Mouse (Mus musculus): ENCODE measurements around the gene Olfr701.

Gene Olfr701

GRCm38 (mm10) chr7:106813829-106814228 lies at the start of gene Olfr701:
TSS of gene Olfr701 (plus strand) at chr7:106814129.
- DNase-seq (ENCODE audit: low spot score in 2 of 2): no peak

GRCm38 (mm10) chr7:106788330-106788729 lies 25.6 kb upstream of the Olfr701 start:
- DNase-seq (ENCODE audit: low spot score in 2 of 2): no peak

- DNase-seq (ENCODE audit: low spot score in 2 of 2): no peak
These were observed 20.8 kb upstream of the Olfr701 start, which contains the start of gene Olfr699 for GRCm38 (mm10) chr7:106793098-106793497. TSS of gene Olfr699 (minus strand) at chr7:106793198.

DNA sequence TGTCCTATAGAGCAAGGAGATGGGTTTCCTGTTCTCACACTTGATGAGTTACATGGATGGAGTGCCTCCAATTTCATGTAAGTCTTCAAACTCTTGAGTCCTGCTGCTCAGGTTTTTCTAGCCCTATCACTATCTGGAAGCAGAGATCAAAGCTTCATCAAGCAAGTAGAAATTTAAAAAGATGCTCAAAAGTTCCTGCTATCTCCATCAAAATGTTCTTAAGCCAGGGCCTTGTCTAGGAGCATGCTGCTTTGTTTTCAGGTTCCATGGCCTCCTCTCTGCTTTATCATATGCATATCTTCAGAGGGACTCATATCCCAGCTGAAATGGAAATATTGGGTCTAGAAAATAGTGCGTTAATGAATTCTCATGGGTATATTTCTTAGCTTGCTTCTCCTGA lies 5.2 kb upstream of the Olfr701 start, which contains the start of gene Olfr700:
Gene Olfr700 (minus strand): TSS at position 101 of the 400 bp plus-strand sequence.
- DNase-seq (ENCODE audit: low spot score in 2 of 2): no peak

DNA sequence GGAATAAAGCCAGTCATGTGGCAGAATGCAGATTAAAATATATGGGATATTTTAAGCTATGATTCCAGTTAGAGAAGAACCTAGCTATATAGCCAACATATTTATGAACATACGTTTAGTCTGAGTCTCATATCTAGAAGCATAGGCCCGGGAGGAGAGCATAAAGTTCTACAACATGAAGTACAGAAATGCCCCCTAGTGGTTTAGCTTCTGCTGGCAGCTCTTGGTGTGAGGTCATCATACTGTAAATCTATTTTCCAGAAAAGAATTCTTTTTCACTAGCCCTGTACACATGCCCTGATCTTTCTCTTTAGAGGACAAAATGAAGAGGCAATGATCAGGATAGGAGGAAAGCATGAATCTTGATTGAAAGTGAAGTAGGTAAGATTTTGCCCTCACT lies 1.8 kb downstream of the Olfr701 start:
- no peak for DNase-seq (ENCODE audit: low spot score in 2 of 2)

- no peak for DNase-seq (ENCODE audit: low spot score in 2 of 2)
These were observed 4.5 kb downstream of the Olfr701 start for GRCm38 (mm10) chr7:106818414-106818813.

- no peak for DNase-seq (ENCODE audit: low spot score in 2 of 2)
These were observed 19.9 kb downstream of the Olfr701 start, which contains the start of gene Olfr702 for GRCm38 (mm10) chr7:106833793-106834192. TSS of gene Olfr702 (minus strand) at chr7:106833893.

GRCm38 (mm10) chr7:106843060-106843459 lies 29.1 kb downstream of the Olfr701 start, which contains the start of gene Olfr703:
TSS of gene Olfr703 (plus strand) at chr7:106843360.
- no peak for DNase-seq (ENCODE audit: low spot score in 2 of 2)

DNA sequence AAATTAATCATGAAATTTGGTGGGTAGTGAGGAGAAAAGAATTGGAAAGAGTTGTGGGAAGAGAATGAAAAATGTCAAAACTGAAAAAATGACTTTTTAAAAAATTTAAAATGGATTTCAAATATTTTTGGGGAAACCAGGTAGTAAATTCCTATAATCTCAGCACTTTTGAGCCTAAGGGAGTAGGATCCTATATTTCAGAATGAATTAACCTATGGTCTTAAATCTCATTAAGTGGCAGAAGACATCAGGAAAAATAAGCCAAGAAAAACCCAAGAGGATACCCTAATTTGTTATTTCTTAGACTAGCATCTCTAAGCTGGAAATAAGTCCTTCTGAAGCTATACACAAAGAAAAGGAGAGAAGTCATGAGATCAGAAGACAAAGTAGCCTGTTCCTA lies 49.0 kb downstream of the Olfr701 start, which contains the start of gene Olfr704:
Gene Olfr704 (plus strand): TSS at position 301 of the 400 bp plus-strand sequence.
- no peak for DNase-seq (ENCODE audit: low spot score in 2 of 2)

Data from left cerebral cortex, adult 9 months (tissue).